ENCODE assay signal across 21 mouse cellular contexts in genomic region chr13:5448601-5449000, GRCm38 (mm10).
DNase-seq lines count a peak whose midpoint lies in the region; ATAC-seq and TF ChIP-seq lines count a peak whose summit lies in the region.
"Had no signal": no experiment of that assay in that cellular context is flagged by ENCODE, and none has a peak within 500 bp of the region (broad histone marks: within the 10 kb centered on the region; RNA-seq: fewer than 3 reads in every experiment).

No protein-coding gene starts in this region.

- 71% methylated on average over 1 of the region's 1 CpGs for WGBS in embryonic facial prominence, embryonic 14.5 days
- WGBS in embryonic facial prominence, embryonic 10.5 days = 83% methylated on average over 1 of the region's 1 CpGs
- WGBS in lung, embryonic 16.5 days = 47% methylated on average over 1 of the region's 1 CpGs
- 68% methylated on average over 1 of the region's 1 CpGs for WGBS in lung, adult 2 months
- WGBS in stomach, embryonic 16.5 days = 68% methylated on average over 1 of the region's 1 CpGs
- 55% methylated on average over 1 of the region's 1 CpGs for WGBS in stomach, postnatal 0 days

- H3K4me1 ChIP-seq in embryonic facial prominence, embryonic 14.5 days (ENCODE audit: control insufficient read depth, insufficient read depth, low read length) = no peaks in the 10 kb centered on the region
- H3K4me1 ChIP-seq in embryonic facial prominence, embryonic 10.5 days = no peaks in the 10 kb centered on the region
- H3K4me1 ChIP-seq in lung, embryonic 16.5 days (replicated peaks; ENCODE audit: control insufficient read depth, insufficient read depth, low read length) = no peaks in the 10 kb centered on the region
- H3K4me1 ChIP-seq in lung, adult 2 months (ENCODE audit: control insufficient read depth, insufficient read depth, low read length) = no peaks in the 10 kb centered on the region
- no peaks in the 10 kb centered on the region for H3K4me1 ChIP-seq in stomach, embryonic 16.5 days (ENCODE audit: control insufficient read depth, insufficient read depth, low read length)
- no peaks in the 10 kb centered on the region for H3K4me1 ChIP-seq in stomach, postnatal 0 days (replicated peaks; ENCODE audit: control insufficient read depth, insufficient read depth)

- ATAC-seq in embryonic facial prominence, embryonic 14.5 days (ENCODE audit: low read depth) = no peak
- peak; percentile 56; the same call in 1 of the 2 replicates for ATAC-seq in lung, embryonic 16.5 days (ENCODE audit: low read depth)
- ATAC-seq in stomach, embryonic 16.5 days (ENCODE audit: insufficient read depth, low FRiP score) = peak; percentile 68; the same call in 1 of the 2 replicates
- ATAC-seq in stomach, postnatal 0 days (ENCODE audit: low FRiP score, low TSS enrichment) = no peak
- ATAC-seq: activated CD4-positive, CD25-positive, alpha-beta regulatory T cell, adult 4 months; CD4-positive, CD25-positive, alpha-beta regulatory T cell, adult 4 months; Patski had no signal

- TF ChIP-seq EP300 in stomach, postnatal 0 days (optimal IDR thresholded peaks at IDR 0.05) = no peak

- no peaks in the 10 kb centered on the region for H3K27me3 ChIP-seq in embryonic facial prominence, embryonic 14.5 days (replicated peaks; ENCODE audit: control insufficient read depth, insufficient read depth, low read length)
- H3K27me3 ChIP-seq in embryonic facial prominence, embryonic 10.5 days (replicated peaks; ENCODE audit: low read depth, poor library complexity, severe bottlenecking) = no peaks in the 10 kb centered on the region
- no peaks in the 10 kb centered on the region for H3K27me3 ChIP-seq in lung, embryonic 16.5 days (ENCODE audit: control insufficient read depth, insufficient read depth, low read depth, low read length)
- no peaks in the 10 kb centered on the region for H3K27me3 ChIP-seq in stomach, embryonic 16.5 days (ENCODE audit: control insufficient read depth, insufficient read depth, low read length)
- H3K27me3 ChIP-seq in stomach, postnatal 0 days (ENCODE audit: control insufficient read depth, insufficient read depth, low read length) = no peaks in the 10 kb centered on the region
- H3K27me3 ChIP-seq: CH12.LX, Patski had no signal

- TF ChIP-seq POLR2A in lung, adult 2 months (IDR thresholded peaks at IDR 0.05; ENCODE audit: borderline replicate concordance, extremely low read depth, low read depth, low read length) = no peak

- no peak overlapping the region for H3K4me2 ChIP-seq in embryonic facial prominence, embryonic 14.5 days (ENCODE audit: low read depth, low read length)
- H3K4me2 ChIP-seq in lung, embryonic 16.5 days (ENCODE audit: low read depth, low read length) = no peak overlapping the region
- no peak overlapping the region for H3K4me2 ChIP-seq in stomach, embryonic 16.5 days (ENCODE audit: low read depth, low read length)
- H3K4me2 ChIP-seq in stomach, postnatal 0 days (replicated peaks; ENCODE audit: low read depth) = no peak overlapping the region

- H3K4me3 ChIP-seq in embryonic facial prominence, embryonic 14.5 days (ENCODE audit: low read depth, low read length) = no peak overlapping the region
- no peak overlapping the region for H3K4me3 ChIP-seq in embryonic facial prominence, embryonic 10.5 days
- no peak overlapping the region for H3K4me3 ChIP-seq in lung, embryonic 16.5 days (ENCODE audit: low read length)
- H3K4me3 ChIP-seq in lung, adult 2 months (replicated peaks; ENCODE audit: extremely low read depth, low read depth, low read length) = no peak overlapping the region
- no peak overlapping the region for H3K4me3 ChIP-seq in stomach, embryonic 16.5 days (replicated peaks; ENCODE audit: low read length)
- H3K4me3 ChIP-seq in stomach, postnatal 0 days (ENCODE audit: low read depth, low read length) = no peak overlapping the region

- H3K9me3 ChIP-seq in embryonic facial prominence, embryonic 14.5 days (ENCODE audit: control insufficient read depth, low read length) = no peaks in the 10 kb centered on the region
- no peaks in the 10 kb centered on the region for H3K9me3 ChIP-seq in embryonic facial prominence, embryonic 10.5 days
- no peaks in the 10 kb centered on the region for H3K9me3 ChIP-seq in lung, embryonic 16.5 days (ENCODE audit: control insufficient read depth, low read length)
- H3K9me3 ChIP-seq in stomach, embryonic 16.5 days (replicated peaks; ENCODE audit: control insufficient read depth, low read length) = no peaks in the 10 kb centered on the region
- H3K9me3 ChIP-seq in stomach, postnatal 0 days (ENCODE audit: control insufficient read depth, low read length) = no peaks in the 10 kb centered on the region
- H3K9me3 ChIP-seq: G1E had no signal

- TF ChIP-seq CTCF in lung, adult 2 months (IDR thresholded peaks at IDR 0.05; ENCODE audit: insufficient read depth, low read length) = no peak
- TF ChIP-seq CTCF in stomach, postnatal 0 days (IDR thresholded peaks at IDR 0.05; ENCODE audit: low read depth) = no peak

- peak; percentile 35 for DNase-seq in embryonic facial prominence, embryonic 14.5 days (ENCODE audit: low spot score)
- no peak for DNase-seq in embryonic facial prominence, embryonic 10.5 days (ENCODE audit: low spot score)
- no peak for DNase-seq in lung, adult 2 months
- no peak for DNase-seq in stomach, postnatal 0 days (ENCODE audit: low spot score)
- DNase-seq: adrenal gland, adult 2 months; adrenal gland, adult 8-10 months; adrenal gland, postnatal 10 days; adrenal gland, postnatal 14 days; adrenal gland, postnatal 25 days; adrenal gland, postnatal 36 days; B cell, adult 2 months; cerebellum, adult 11 months; cerebellum, adult 11-12 months; cerebellum, adult 18-20 months had no signal

- no peaks in the 10 kb centered on the region for H3K36me3 ChIP-seq in embryonic facial prominence, embryonic 14.5 days (ENCODE audit: control insufficient read depth, insufficient read depth, low read length)
- no peaks in the 10 kb centered on the region for H3K36me3 ChIP-seq in embryonic facial prominence, embryonic 10.5 days (replicated peaks)
- H3K36me3 ChIP-seq in lung, embryonic 16.5 days (ENCODE audit: control insufficient read depth, insufficient read depth, low read length) = no peaks in the 10 kb centered on the region
- H3K36me3 ChIP-seq in stomach, embryonic 16.5 days (ENCODE audit: control insufficient read depth, insufficient read depth, low read length) = no peaks in the 10 kb centered on the region
- no peaks in the 10 kb centered on the region for H3K36me3 ChIP-seq in stomach, postnatal 0 days (ENCODE audit: control insufficient read depth, insufficient read depth, low read length)
- H3K36me3 ChIP-seq: G1E had no signal

- H3K9ac ChIP-seq in embryonic facial prominence, embryonic 14.5 days (ENCODE audit: low read depth, low read length) = no peak overlapping the region
- H3K9ac ChIP-seq in lung, embryonic 16.5 days (ENCODE audit: low read length) = no peak overlapping the region
- H3K9ac ChIP-seq in stomach, embryonic 16.5 days (ENCODE audit: low read length) = no peak overlapping the region
- H3K9ac ChIP-seq in stomach, postnatal 0 days (ENCODE audit: low read length) = no peak overlapping the region

- H3K27ac ChIP-seq in embryonic facial prominence, embryonic 14.5 days (replicated peaks; ENCODE audit: low read depth, low read length) = no peak overlapping the region
- no peak overlapping the region for H3K27ac ChIP-seq in embryonic facial prominence, embryonic 10.5 days (replicated peaks)
- no peak overlapping the region for H3K27ac ChIP-seq in lung, embryonic 16.5 days (ENCODE audit: low read length)
- H3K27ac ChIP-seq in stomach, embryonic 16.5 days (ENCODE audit: low read length) = no peak overlapping the region
- H3K27ac ChIP-seq in stomach, postnatal 0 days (replicated peaks) = no peak overlapping the region

Comparison
In these comparisons a context has a peak if more than half of its experiments do, and no peak if none do; other contexts are left out.
1. ATAC-seq: peak in lung, embryonic 16.5 days (single experiment) and stomach, embryonic 16.5 days (single experiment); none in embryonic facial prominence, embryonic 14.5 days (single experiment) and stomach, postnatal 0 days (single experiment).